Mouse (Mus musculus) hindbrain, embryonic 16.5 days (tissue): Measurements from ENCODE around the gene Prss21. TPM values are rescaled to one million over a fixed set of nuclear protein-coding genes. Genes with fewer than 3 reads are reported as not detected.

Source experiments
- ATAC-seq: fragments of 200-750 bp; cut with Nextera tagmentation; 2 replicates; pipeline ENCODE4 v1.8.0; 2017; ENCODE audit warnings: moderate TSS enrichment, moderate library complexity
- H3K27ac ChIP-seq: fragments of 300-500 bp; sonication (generic); 2 replicates; pipeline ENCODE4 v1.5.1; 2014; ENCODE audit warnings: low read depth, mild to moderate bottlenecking, control low read depth, low read length, moderate library complexity
- H3K27me3 ChIP-seq: fragments of 300-500 bp; sonication (generic); replicated peaks from 2 replicates; pipeline ENCODE4 v1.6.1; 2014; ENCODE audit warnings: low read length; ENCODE audit not compliant: control insufficient read depth, insufficient read depth
- H3K36me3 ChIP-seq: fragments of 300-500 bp; sonication (generic); 2 replicates; pipeline ENCODE4 v1.6.1; 2014; ENCODE audit warnings: mild to moderate bottlenecking, low read length, moderate library complexity, mixed read lengths; ENCODE audit not compliant: control insufficient read depth, insufficient read depth
- H3K4me1 ChIP-seq: fragments of 300-500 bp; sonication (generic); 2 replicates; pipeline ENCODE4 v1.6.1; 2014; ENCODE audit warnings: low read depth, low read length; ENCODE audit not compliant: control insufficient read depth, insufficient read depth
- H3K4me2 ChIP-seq: fragments of 300-500 bp; sonication (generic); 2 replicates; pipeline ENCODE4 v1.6.1; 2014; ENCODE audit warnings: mild to moderate bottlenecking, low read length, control low read depth, moderate library complexity
- H3K4me3 ChIP-seq: fragments of 300-500 bp; sonication (generic); 2 replicates; pipeline ENCODE4 v1.5.1; 2014; ENCODE audit warnings: mild to moderate bottlenecking, low read length, control low read depth, moderate library complexity
- H3K9ac ChIP-seq: fragments of 300-500 bp; sonication (generic); 2 replicates; pipeline ENCODE4 v1.6.1; 2014; ENCODE audit warnings: low read depth, mild to moderate bottlenecking, control low read depth, low read length, moderate library complexity
- H3K9me3 ChIP-seq: fragments of 300-500 bp; sonication (generic); 2 replicates; pipeline ENCODE4 v1.6.1; 2014; ENCODE audit warnings: mild to moderate bottlenecking, low read length, moderate library complexity; ENCODE audit not compliant: control insufficient read depth
- WGBS: fragments of 180-500 bp; shearing (Covaris S2); extraction: QIAGEN DNeasy Blood & Tissue Kit; methylation state at CpG from one replicate; pipeline ENCODE4 v1.1.7; 2014; 5-methylcytosine and 5-hydroxymethylcytosine counted together
- polyA plus RNA-seq: library from polyadenylated mRNA; unstranded; fragments of >200 nt; fragmentation: Nextera tagmentation; extraction: Ambion mirVana; gene quantifications from 2 replicates; pipeline ENCODE4 v1.2.1, GENCODE M21; 2015

Gene Prss21
- polyA plus RNA-seq, 1 experiment from 2014 or later = not detected

DNA sequence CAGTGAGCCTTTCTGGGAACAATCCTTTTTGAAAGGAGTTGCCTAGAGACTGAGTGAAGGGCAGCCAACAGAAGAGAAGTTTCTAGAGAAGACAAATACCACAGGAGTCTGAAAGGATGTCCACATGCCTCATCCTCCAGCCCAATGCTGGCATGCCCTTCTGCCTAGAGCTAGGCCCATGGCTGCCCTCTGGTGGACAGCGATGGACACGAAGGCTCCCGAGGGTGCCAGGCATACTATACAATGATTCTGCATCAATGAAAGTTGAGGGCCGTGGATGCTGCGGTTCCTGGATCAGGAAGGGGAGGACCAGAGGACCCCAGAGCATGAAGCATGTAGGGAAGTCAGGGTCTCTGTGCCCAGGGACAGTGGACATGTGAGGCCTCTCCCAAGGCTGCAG is 14.6 kb upstream of the Prss21 start:
- ATAC-seq = no peak

GRCm38 (mm10) chr17:23854229-23854765 is 13.6 kb upstream of the Prss21 start:
- Histone ChIP-seq H3K4me3 (no peak overlapping the region), H3K9ac (no peak overlapping the region), H3K36me3 (no peaks in the 10 kb centered on the region), H3K4me2 (no peak overlapping the region), H3K27me3 (no peaks in the 10 kb centered on the region), H3K4me1 (no peaks in the 10 kb centered on the region), H3K9me3 (no peaks in the 10 kb centered on the region), H3K27ac (no peak overlapping the region)
- no peak for ATAC-seq
- WGBS = 91% methylated on average over 10 of the region's 10 CpGs

More for the DNA sequence above, 14.6 kb upstream of the Prss21 start:
- H3K4me1 ChIP-seq = no peaks in the 10 kb centered on the region
- H3K27ac ChIP-seq = no peak overlapping the region
- H3K9me3 ChIP-seq = no peaks in the 10 kb centered on the region
- no peaks in the 10 kb centered on the region for H3K27me3 ChIP-seq
- no peak overlapping the region for H3K4me2 ChIP-seq
- WGBS = 35% methylated on average over 5 of the region's 5 CpGs
- no peak overlapping the region for H3K9ac ChIP-seq
- no peak overlapping the region for H3K4me3 ChIP-seq
- no peaks in the 10 kb centered on the region for H3K36me3 ChIP-seq

DNA sequence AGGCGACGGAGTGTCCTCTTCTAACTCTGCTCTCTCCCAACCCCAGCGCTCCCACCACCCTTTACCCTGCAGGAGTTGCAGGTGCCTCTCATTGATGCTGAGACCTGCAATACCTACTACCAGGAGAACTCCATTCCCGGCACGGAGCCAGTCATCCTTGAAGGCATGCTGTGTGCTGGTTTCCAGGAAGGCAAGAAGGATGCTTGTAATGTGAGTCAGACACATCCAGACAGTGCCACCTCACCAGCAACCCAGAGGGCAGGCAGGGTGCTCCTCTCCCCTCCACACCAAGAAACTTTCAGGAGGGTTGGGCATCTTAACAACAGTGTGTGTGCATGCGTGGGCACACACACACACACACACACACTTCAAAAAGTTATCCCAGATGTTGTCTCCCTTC is 10.7 kb upstream of the Prss21 start:
- Histone ChIP-seq H3K36me3 (no peaks in the 10 kb centered on the region), H3K9ac (no peak overlapping the region), H3K4me2 (no peak overlapping the region), H3K9me3 (no peaks in the 10 kb centered on the region), H3K27ac (no peak overlapping the region), H3K4me3 (no peak overlapping the region), H3K27me3 (no peaks in the 10 kb centered on the region), H3K4me1 (no peaks in the 10 kb centered on the region)
- ATAC-seq = no peak
- WGBS = 83% methylated on average over 6 of the region's 6 CpGs

DNA sequence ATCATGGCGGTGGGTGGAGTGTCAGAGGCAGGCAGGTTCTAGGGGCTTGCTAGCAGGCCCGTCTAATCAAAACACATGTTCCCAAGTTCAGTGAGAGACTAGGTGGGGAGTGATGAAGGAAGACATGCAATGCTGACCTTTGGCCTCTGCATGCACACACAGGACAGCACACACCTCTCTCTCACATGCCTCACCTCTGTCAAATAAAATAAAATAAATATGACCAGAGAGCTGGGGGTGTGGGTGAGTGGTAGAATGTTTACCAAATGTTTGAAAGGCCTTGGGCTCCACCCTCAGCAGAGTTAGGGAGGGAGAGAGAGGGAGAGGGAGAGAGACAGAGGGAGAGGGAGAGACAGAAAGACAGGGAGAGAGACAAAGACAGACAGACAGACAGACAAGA is 9.9 kb upstream of the Prss21 start:
- no peak overlapping the region for H3K27ac ChIP-seq
- no peaks in the 10 kb centered on the region for H3K27me3 ChIP-seq
- ATAC-seq = no peak
- H3K36me3 ChIP-seq = no peaks in the 10 kb centered on the region
- 88% methylated on average over 2 of the region's 2 CpGs for WGBS
- H3K9me3 ChIP-seq = no peaks in the 10 kb centered on the region
- H3K4me1 ChIP-seq = no peaks in the 10 kb centered on the region
- H3K9ac ChIP-seq = no peak overlapping the region
- H3K4me3 ChIP-seq = no peak overlapping the region
- H3K4me2 ChIP-seq = no peak overlapping the region

DNA sequence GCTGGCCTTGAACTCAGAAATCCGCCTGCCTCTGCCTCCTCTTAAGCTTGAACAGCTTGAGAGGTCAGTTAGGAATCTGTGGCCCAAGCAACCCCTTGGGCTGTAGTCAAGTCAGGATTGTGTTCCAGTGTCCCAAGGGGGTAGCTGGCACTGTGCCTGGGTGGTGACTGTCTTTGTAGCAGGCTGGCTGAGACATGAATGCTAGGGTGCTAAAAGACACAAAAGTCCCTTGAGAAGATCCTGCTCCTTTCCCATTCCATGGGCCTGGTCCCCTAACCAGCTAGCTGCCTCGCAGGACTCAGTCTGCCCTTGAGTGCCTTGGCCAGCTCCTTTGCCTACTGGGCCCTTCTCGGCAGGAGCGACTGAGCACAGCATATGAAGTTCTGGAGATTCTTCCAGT is 4.9 kb upstream of the Prss21 start:
- H3K9ac ChIP-seq = no peak overlapping the region
- H3K27me3 ChIP-seq = no peaks in the 10 kb centered on the region
- no peaks in the 10 kb centered on the region for H3K9me3 ChIP-seq
- no peak overlapping the region for H3K27ac ChIP-seq
- no peak overlapping the region for H3K4me2 ChIP-seq
- ATAC-seq = no peak
- no peaks in the 10 kb centered on the region for H3K4me1 ChIP-seq
- 71% methylated on average over 4 of the region's 4 CpGs for whole genome bisulfite sequencing
- H3K4me3 ChIP-seq = no peak overlapping the region
- no peaks in the 10 kb centered on the region for H3K36me3 ChIP-seq

- Histone ChIP-seq H3K27me3 (no peaks in the 10 kb centered on the region), H3K36me3 (no peaks in the 10 kb centered on the region), H3K4me1 (no peaks in the 10 kb centered on the region), H3K9me3 (no peaks in the 10 kb centered on the region), H3K9ac (no peak overlapping the region), H3K4me2 (no peak overlapping the region), H3K27ac (no peak overlapping the region), H3K4me3 (no peak overlapping the region)
- WGBS = 90% methylated on average over 11 of the region's 11 CpGs
- ATAC-seq = no peak
Observed at GRCm38 (mm10) chr17:23868513-23868912, 657 bp downstream of the Prss21 start.

DNA sequence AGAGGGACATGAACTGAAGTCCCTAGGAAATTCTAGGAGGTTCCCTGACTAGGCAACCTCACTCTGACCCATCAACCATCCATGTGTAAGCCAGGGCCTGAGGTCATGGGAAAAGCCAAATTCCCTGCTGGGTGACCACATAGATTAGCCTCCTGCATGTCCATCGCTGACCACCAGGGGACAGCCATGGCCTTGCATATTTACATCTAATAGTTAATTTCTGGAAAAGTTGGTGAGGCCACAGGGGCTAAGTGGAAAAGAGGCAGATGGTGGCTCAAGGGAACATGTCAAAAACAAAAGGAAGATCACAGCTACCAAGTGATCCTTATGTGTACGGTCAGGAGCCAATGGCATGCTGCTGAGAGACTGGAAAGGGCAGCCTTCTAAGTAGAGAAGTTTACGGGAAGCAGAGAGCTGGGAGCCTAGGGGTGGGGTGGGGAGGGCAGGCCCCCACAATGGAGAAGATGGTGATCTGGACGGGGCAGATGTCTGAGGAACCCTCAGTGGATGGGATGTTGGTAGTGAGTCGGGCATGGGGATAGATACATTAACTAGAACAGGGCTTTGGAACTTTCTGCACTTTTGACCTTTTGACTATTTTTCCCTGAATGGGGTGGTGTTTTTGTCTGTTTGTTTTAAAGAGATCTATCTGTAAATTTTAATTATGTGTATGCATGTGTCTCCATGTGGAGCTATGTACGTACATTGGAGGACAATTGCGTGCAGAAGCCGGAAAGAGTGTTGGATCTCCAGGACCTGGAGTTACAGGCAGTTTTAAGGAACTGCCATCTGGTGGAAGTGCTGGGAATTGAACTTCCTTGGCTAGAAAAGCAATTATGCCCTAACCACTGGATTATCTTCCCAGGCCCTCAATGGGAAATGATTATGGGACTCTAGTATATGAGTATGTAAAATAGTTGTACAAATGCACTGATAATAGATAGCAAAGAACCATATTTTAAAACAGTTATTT is 6.3 kb downstream of the Prss21 start:
- no peak overlapping the region for H3K4me2 ChIP-seq
- no peak overlapping the region for H3K4me3 ChIP-seq
- 39% methylated on average over 8 of the region's 8 CpGs for WGBS
- no peaks in the 10 kb centered on the region for H3K27me3 ChIP-seq
- no peaks in the 10 kb centered on the region for H3K4me1 ChIP-seq
- no peak overlapping the region for H3K27ac ChIP-seq
- H3K9me3 ChIP-seq = no peaks in the 10 kb centered on the region
- ATAC-seq = no peak
- no peak overlapping the region for H3K9ac ChIP-seq
- no peaks in the 10 kb centered on the region for H3K36me3 ChIP-seq

- H3K36me3 ChIP-seq = no peaks in the 10 kb centered on the region
- WGBS = 61% methylated on average over 3 of the region's 3 CpGs
Observed at GRCm38 (mm10) chr17:23876741-23877140, 8.9 kb downstream of the Prss21 start.

GRCm38 (mm10) chr17:23877166-23877565 is 9.3 kb downstream of the Prss21 start:
- H3K4me2 ChIP-seq = no peak overlapping the region
- no peak overlapping the region for H3K27ac ChIP-seq
- no peak overlapping the region for H3K4me3 ChIP-seq
- no peaks in the 10 kb centered on the region for H3K4me1 ChIP-seq
- H3K36me3 ChIP-seq = no peaks in the 10 kb centered on the region
- ATAC-seq = peak; percentile 84
- no peak overlapping the region for H3K9ac ChIP-seq
- no peaks in the 10 kb centered on the region for H3K27me3 ChIP-seq
- H3K9me3 ChIP-seq = no peaks in the 10 kb centered on the region
- WGBS = 82% methylated on average over 2 of the region's 2 CpGs

More at GRCm38 (mm10) chr17:23876741-23877140, 8.9 kb downstream of the Prss21 start:
- peak overlapping the region; percentile 45; the same call in 1 of the 2 replicates for H3K27ac ChIP-seq
- H3K9ac ChIP-seq = no peak overlapping the region
- no peaks in the 10 kb centered on the region for H3K9me3 ChIP-seq
- H3K4me2 ChIP-seq = no peak overlapping the region
- H3K4me3 ChIP-seq = no peak overlapping the region
- peak; percentile 94 for ATAC-seq
- H3K4me1 ChIP-seq = no peaks in the 10 kb centered on the region
- H3K27me3 ChIP-seq = no peaks in the 10 kb centered on the region
